Mouse (Mus musculus) ES-E14 (cell line): ENCODE results near the gene C77080. TPM values are rescaled to one million over a fixed set of nuclear protein-coding genes. Genes with fewer than 3 reads are reported as not detected.

Experiments used
- DNase-seq: peaks from one replicate; pipeline ENCODE4 v3.0.0-alpha.2; 2013; ENCODE audit warnings: low read depth, low spot score
- H3K27ac ChIP-seq: 2 replicates; pipeline ENCODE4 v1.5.1; 2012; ENCODE audit warnings: low read depth, mild to moderate bottlenecking, low read length, moderate library complexity, mixed read lengths; ENCODE audit not compliant: poor library complexity, insufficient read depth, severe bottlenecking
- H3K36me3 ChIP-seq: 2 replicates; pipeline ENCODE4 v1.6.1; 2012; ENCODE audit warnings: mild to moderate bottlenecking, low read length, moderate library complexity, mixed read lengths; ENCODE audit not compliant: control insufficient read depth, poor library complexity, insufficient read depth, severe bottlenecking
- H3K4me1 ChIP-seq, 2 experiments: fragments of 150-350 bp in 1 of 2; sonication (generic) in 1 of 2; 2 replicates each; pipeline ENCODE4 v1.6.1; 2012; ENCODE audit warnings: low read length in 2 of 2, mild to moderate bottlenecking in 1 of 2, mixed read lengths in 1 of 2; ENCODE audit not compliant: control insufficient read depth in 2 of 2, insufficient read depth in 2 of 2, poor library complexity in 1 of 2
- H3K4me3 ChIP-seq, 2 experiments: fragments of 150-350 bp in 1 of 2; sonication (generic) in 1 of 2; 2 replicates each; pipeline ENCODE4 v1.5.1; 2012; ENCODE audit warnings: low read length in 2 of 2, low read depth in 1 of 2, mild to moderate bottlenecking in 1 of 2, mixed read lengths in 1 of 2; ENCODE audit not compliant: insufficient read depth in 1 of 2, poor library complexity in 1 of 2, severe bottlenecking in 1 of 2
- H3K9ac ChIP-seq: 2 replicates; pipeline ENCODE4 v1.6.1; 2012; ENCODE audit warnings: low read depth, mild to moderate bottlenecking, low read length, mixed read lengths; ENCODE audit not compliant: poor library complexity, insufficient read depth, severe bottlenecking
- H3K9me3 ChIP-seq: fragments of 150-350 bp; sonication (generic); 2 replicates; pipeline ENCODE4 v1.6.1; 2012; ENCODE audit warnings: low read depth, mild to moderate bottlenecking, low read length; ENCODE audit not compliant: control insufficient read depth, insufficient read depth
- CHD2 ChIP-seq: IDR thresholded peaks from 2 replicates; pipeline ENCODE4 v1.6.1; 2014; ENCODE audit warnings: mild to moderate bottlenecking, low read depth, low read length, inconsistent platforms
- HCFC1 ChIP-seq: IDR thresholded peaks from 2 replicates; pipeline ENCODE4 v1.6.1; 2012; ENCODE audit warnings: low read length, inconsistent platforms, borderline replicate concordance; ENCODE audit not compliant: insufficient read depth
- MAFK ChIP-seq: IDR thresholded peaks from 2 replicates; pipeline ENCODE4 v1.6.1; 2014; ENCODE audit warnings: mild to moderate bottlenecking, low read depth, low read length, inconsistent platforms; ENCODE audit not compliant: insufficient read depth
- ZC3H11A ChIP-seq: IDR thresholded peaks from 2 replicates; pipeline ENCODE4 v1.6.1; 2012; ENCODE audit warnings: low read depth, mild to moderate bottlenecking, inconsistent platforms, low read length, borderline replicate concordance
- ZNF384 ChIP-seq: IDR thresholded peaks from 2 replicates; pipeline ENCODE4 v1.6.1; 2012; ENCODE audit warnings: low read depth, low read length, inconsistent platforms
- in situ Hi-C, 2 experiments: fragments of 600-800 bp; cut with MboI; formaldehyde crosslinking; loops; one replicate each; pipeline ENCODE4 v1.15.1; 2025; ENCODE audit warnings: low sequenced_read_pairs in 2 of 2, inconsistent platforms in 1 of 2; ENCODE audit not compliant: unreplicated experiment in 2 of 2
- total RNA-seq: library from RNA; depleted of rRNA; stranded (reverse); fragments of 300-350 nt; gene quantifications from 2 replicates; pipeline ENCODE4 v1.2.3, GENCODE M21; 2012

The C77080 gene
- total RNA-seq, 1 experiment = 14.4 TPM

DNA sequence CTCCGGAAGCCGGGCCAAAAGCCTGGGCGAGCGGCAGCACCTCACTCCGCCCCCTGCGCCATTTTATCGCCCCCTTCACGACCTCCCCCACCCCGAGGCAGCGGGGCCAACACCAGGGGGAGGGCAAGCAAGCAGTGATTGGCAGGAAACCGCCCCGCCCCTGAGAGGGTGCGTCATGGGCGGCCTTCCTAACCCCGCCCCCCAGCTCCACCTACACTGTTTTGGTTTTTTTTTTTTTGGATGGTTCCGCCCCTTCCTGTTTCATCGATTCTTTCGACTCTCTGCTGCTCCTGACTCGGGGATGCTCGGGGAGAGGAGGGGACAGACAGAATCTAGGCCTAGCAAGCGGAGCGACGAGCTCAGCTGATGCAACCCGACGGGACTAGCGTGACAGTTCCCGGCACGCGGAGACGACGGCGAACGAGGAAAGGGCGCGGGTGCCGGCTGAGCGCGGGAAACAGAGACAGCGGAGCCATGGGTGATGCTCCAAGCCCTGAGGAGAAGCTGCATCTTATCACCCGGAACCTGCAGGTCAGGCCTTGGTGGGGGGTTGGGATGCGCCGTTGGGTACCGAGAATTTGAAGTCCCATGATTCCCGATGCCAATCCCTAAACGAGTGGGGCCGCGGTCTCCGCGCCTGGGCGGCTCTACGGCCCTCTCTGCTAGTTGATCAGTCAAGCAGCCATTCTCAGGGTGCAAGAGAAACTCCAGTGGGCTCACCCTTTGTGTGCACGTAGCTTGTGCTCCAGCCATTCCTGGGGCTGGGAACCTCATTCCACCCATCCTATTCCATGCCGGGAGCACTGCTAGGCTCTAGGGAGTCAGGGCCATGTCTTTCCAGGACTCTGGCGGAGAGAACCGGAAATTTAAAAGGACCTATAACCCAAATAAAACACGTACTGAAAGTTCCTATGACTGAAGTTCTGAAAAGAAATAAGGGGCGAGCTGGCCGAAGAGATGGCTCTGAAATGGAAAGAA lies 71.4 kb downstream of the C77080 start, which contains the start of the genes S100pbp and Yars:
Gene S100pbp, minus strand, starts transcription at position 186 of the 978 bp plus-strand sequence.
Gene Yars, plus strand, starts transcription at position 219 of the 978 bp plus-strand sequence.
- H3K4me3 ChIP-seq = peak within 1 kb of the TSS; percentile 86 to 97
- peaks cover 7 to 12% of the 10 kb centered on the region in 2 experiments; a peak in 3 of 4 replicates for H3K4me1 ChIP-seq
- in situ Hi-C loops = no loop called here
- H3K27ac ChIP-seq = peak within 1 kb of the TSS; percentile 94
- no peaks in the 10 kb centered on the region for H3K9me3 ChIP-seq
- DNase-seq = peak; percentile 97
- peak within 1 kb of the TSS; percentile 97 for H3K9ac ChIP-seq
- peaks cover 9% of the 10 kb centered on the region; the same call in 1 of the 2 replicates for H3K36me3 ChIP-seq
- TF ChIP-seq ZC3H11A (no peak), MAFK (peak; percentile 39; the same call in 1 of the 2 replicates), CHD2 (peak; percentile 53; the same call in 1 of the 2 replicates), HCFC1 (peak; percentile 87), ZNF384 (peak; percentile 100)

DNA sequence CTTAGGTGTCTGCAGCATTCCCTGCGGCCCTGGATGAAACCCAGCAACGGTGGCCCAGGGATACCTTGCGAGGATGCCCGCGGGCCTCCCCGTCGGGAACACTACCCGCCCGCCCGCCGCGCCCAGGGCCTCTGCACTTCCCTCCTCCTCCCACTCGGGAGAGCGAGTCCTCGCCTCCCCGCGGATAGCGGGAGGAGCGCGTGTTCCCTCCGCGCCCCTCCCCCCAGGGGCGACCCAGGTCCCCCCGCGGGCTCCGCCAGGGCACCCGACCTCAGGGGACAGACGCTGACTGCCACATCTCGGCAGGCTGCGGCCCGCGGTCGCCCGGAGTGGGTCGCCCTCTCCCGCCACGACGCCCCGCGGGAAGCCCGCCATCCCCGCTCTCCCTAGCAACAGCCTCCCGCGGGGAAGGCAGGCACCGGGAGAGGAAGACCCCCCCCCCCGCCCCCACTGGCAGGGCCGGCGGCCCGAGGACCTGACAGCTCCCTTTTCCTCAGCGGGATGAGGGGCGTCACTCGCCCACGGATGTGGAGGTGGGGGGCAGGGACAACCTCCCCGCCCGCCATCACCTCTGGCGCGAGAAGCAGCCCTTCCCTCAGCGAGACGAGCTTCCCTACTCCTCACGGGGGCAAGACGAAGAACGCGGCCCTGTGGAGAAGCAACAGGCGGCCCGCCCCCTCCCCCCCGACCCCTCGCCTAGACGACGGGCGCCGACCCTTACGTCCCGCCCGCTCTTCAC lies 72.2 kb downstream of the C77080 start:
- Histone ChIP-seq H3K9me3 (no peaks in the 10 kb centered on the region), H3K4me1 (peaks cover 5 to 12% of the 10 kb centered on the region in 2 experiments; a peak in 3 of 4 replicates), H3K36me3 (peaks cover 8% of the 10 kb centered on the region; the same call in 1 of the 2 replicates), H3K9ac (peak overlapping the region; percentile 74), H3K27ac (peak overlapping the region; percentile 82), H3K4me3 (peak overlapping the region; percentile 84 to 86)
- TF ChIP-seq HCFC1 (no peak), ZC3H11A (no peak), MAFK (no peak), CHD2 (no peak), ZNF384 (no peak)
- in situ Hi-C loops = no loop called here
- DNase-seq = peak; percentile 43

DNA sequence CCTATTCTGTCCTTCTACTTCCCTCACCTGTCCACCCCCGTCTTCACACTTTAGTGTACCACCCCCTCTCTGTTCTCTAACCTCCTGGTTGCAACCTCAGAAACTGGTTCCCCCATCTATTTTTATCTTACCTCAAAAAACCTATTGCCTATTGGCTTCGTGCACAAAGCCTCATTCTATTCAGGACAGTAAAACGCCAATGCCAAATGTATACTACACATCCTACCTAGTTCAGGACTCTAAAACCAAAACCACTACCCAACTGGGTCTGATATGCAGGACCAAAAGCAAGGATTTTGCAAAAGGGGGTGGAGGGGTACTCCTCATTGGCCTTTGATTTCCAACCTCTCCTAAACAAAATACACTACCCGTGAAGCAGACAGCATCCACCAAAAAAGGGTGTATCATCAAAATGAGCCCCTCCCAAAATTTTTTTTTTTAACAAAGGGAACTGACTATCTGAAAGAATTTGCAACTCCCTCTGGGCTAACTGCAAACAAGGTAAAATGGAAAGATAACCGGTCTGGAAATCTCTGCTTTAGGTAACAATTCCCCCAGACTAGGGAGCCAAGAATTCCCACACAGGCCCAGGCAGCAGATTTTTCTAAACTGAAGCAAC lies 73.1 kb downstream of the C77080 start:
- no peak for DNase-seq
- Histone ChIP-seq H3K9me3 (no peaks in the 10 kb centered on the region), H3K27ac (peak overlapping the region; percentile 82; the same call in 1 of the 2 replicates), H3K4me3 (peak overlapping the region; percentile 84 to 86), H3K4me1 (peaks cover 4 to 6% of the 10 kb centered on the region in 2 experiments; a peak in 3 of 4 replicates), H3K36me3 (peaks cover 6% of the 10 kb centered on the region; the same call in 1 of the 2 replicates), H3K9ac (no peak overlapping the region)
- no peak for TF ChIP-seq CHD2
- TF ChIP-seq ZC3H11A = no peak
- no peak for TF ChIP-seq MAFK
- no peak for TF ChIP-seq ZNF384
- no peak for TF ChIP-seq HCFC1
- in situ Hi-C loops = no loop called here

DNA sequence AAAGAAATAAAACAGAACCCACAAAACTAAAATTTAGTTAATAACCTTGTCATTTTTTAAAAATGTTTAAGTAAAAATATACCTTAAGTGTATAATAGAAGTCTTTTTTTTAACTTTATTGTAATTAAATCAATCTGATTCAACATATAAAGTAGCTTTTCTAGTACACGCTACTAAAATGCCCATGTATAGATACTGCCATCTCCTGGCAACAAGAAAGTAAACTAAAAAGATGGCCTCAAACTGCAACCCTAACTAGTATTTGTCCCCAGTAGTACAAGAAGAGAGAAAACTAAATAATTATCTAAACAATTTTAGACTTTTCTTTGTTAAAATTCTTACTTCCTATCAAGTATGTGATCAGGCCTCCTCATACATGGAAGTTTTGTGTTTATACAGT lies 81.6 kb downstream of the C77080 start:
- Histone ChIP-seq H3K27ac (no peak overlapping the region), H3K9me3 (no peaks in the 10 kb centered on the region), H3K4me3 (no peak overlapping the region), H3K36me3 (peaks cover 2% of the 10 kb centered on the region; the same call in 1 of the 2 replicates), H3K4me1 (no peaks in the 10 kb centered on the region), H3K9ac (no peak overlapping the region)
- no peak for DNase-seq
- TF ChIP-seq HCFC1 (no peak), ZNF384 (no peak), CHD2 (no peak)
- in situ Hi-C loops = no loop called here
